Mouse (Mus musculus) CH12.LX (cell line): Measurements from ENCODE around the gene Col4a2. TPM values are rescaled to one million over a fixed set of nuclear protein-coding genes. Genes with fewer than 3 reads are reported as not detected.

Experiments
- DNase-seq: peaks from one replicate; pipeline ENCODE4 v3.0.0-alpha.2; 2013; ENCODE audit errors: extremely low read depth
- H3K27ac ChIP-seq: 2 replicates; pipeline ENCODE4 v1.5.1; 2012; ENCODE audit warnings: low read depth, mild to moderate bottlenecking, control low read depth, moderate library complexity; ENCODE audit not compliant: insufficient read depth
- H3K27me3 ChIP-seq: replicated peaks from 2 replicates; pipeline ENCODE3; 2012; ENCODE audit warnings: inconsistent platforms
- H3K36me3 ChIP-seq, 2 experiments: replicated peaks in 1 of 2; 2 replicates each; pipeline versions ENCODE3 to v1.6.1; 2012; ENCODE audit warnings: inconsistent platforms in 1 of 2, low read length in 1 of 2, mild to moderate bottlenecking in 1 of 2, mixed read lengths in 1 of 2, moderate library complexity in 1 of 2; ENCODE audit not compliant: control insufficient read depth in 1 of 2, insufficient read depth in 1 of 2
- H3K4me1 ChIP-seq, 2 experiments: 2 replicates each; pipeline ENCODE4 v1.6.1; 2012; ENCODE audit warnings: inconsistent platforms in 1 of 2, moderate library complexity in 1 of 2; ENCODE audit not compliant: insufficient read depth in 2 of 2, control insufficient read depth in 1 of 2
- H3K4me2 ChIP-seq: 2 replicates; pipeline ENCODE4 v1.6.1; 2012; ENCODE audit warnings: low read depth, mild to moderate bottlenecking, control low read depth; ENCODE audit not compliant: poor library complexity, insufficient read depth, severe bottlenecking
- H3K4me3 ChIP-seq, 3 experiments: fragments of 150-350 bp in 1 of 3; sonication (generic) in 1 of 3; replicated peaks in 1 of 3; 2 replicates each; pipeline versions ENCODE3 to v1.5.1; 2011 to 2012; ENCODE audit warnings: low read depth in 2 of 3, low read length in 2 of 3, mild to moderate bottlenecking in 2 of 3, moderate library complexity in 2 of 3, control low read depth in 1 of 3, improper control_type of control experiment in 1 of 3, inconsistent platforms in 1 of 3, mixed read lengths in 1 of 3; ENCODE audit not compliant: poor library complexity in 1 of 3
- H3K79me2 ChIP-seq: replicated peaks from 2 replicates; pipeline ENCODE4 v1.6.1; 2012; ENCODE audit warnings: mild to moderate bottlenecking, moderate library complexity; ENCODE audit not compliant: control insufficient read depth, poor library complexity, insufficient read depth, severe bottlenecking; ENCODE audit errors: extremely low read depth
- H3K9ac ChIP-seq: 2 replicates; pipeline ENCODE4 v1.6.1; 2012; ENCODE audit warnings: low read depth, mild to moderate bottlenecking, control low read depth, moderate library complexity; ENCODE audit not compliant: insufficient read depth
- H3K9me3 ChIP-seq: replicated peaks from 2 replicates; pipeline ENCODE3; 2012; ENCODE audit warnings: low read length, inconsistent platforms, mixed read lengths
- BHLHE40 ChIP-seq: IDR thresholded peaks from 2 replicates; pipeline ENCODE4 v1.6.1; 2011; ENCODE audit warnings: mild to moderate bottlenecking, low read depth, low read length, improper control_type of control experiment
- GABPA ChIP-seq: IDR thresholded peaks from 2 replicates; pipeline ENCODE4 v1.6.1; 2012; ENCODE audit warnings: low read depth, low read length, improper control_type of control experiment, inconsistent platforms; ENCODE audit not compliant: insufficient replicate concordance
- IRF4 ChIP-seq: IDR thresholded peaks from 2 replicates; pipeline ENCODE4 v1.6.1; 2014; ENCODE audit warnings: low read depth, mild to moderate bottlenecking, inconsistent platforms, low read length, improper control_type of control experiment
- JUN ChIP-seq: IDR thresholded peaks from 2 replicates; pipeline ENCODE4 v1.6.1; 2011; ENCODE audit warnings: low read depth, mild to moderate bottlenecking, low read length, improper control_type of control experiment, moderate library complexity; ENCODE audit not compliant: insufficient read depth
- JUND ChIP-seq: conservative IDR thresholded peaks from 2 replicates; pipeline ENCODE4 v1.6.1; 2011; ENCODE audit warnings: low read depth, low read length, improper control_type of control experiment
- MAFK ChIP-seq: IDR thresholded peaks from 2 replicates; pipeline ENCODE4 v1.6.1; 2011; ENCODE audit warnings: low read length, improper control_type of control experiment; ENCODE audit not compliant: insufficient replicate concordance
- MAX ChIP-seq: IDR thresholded peaks from 2 replicates; pipeline ENCODE4 v1.6.1; 2011; ENCODE audit warnings: low read length, improper control_type of control experiment
- MAZ ChIP-seq: IDR thresholded peaks from 2 replicates; pipeline ENCODE4 v1.6.1; 2012; ENCODE audit warnings: low read depth, mild to moderate bottlenecking, inconsistent platforms, low read length, improper control_type of control experiment, moderate library complexity
- NELFE ChIP-seq: IDR thresholded peaks from 2 replicates; pipeline ENCODE4 v1.6.1; 2011; ENCODE audit warnings: low read depth, low read length, improper control_type of control experiment
- PAX5 ChIP-seq: IDR thresholded peaks from 2 replicates; pipeline ENCODE4 v1.6.1; 2012; ENCODE audit warnings: low read length, inconsistent platforms, mixed read lengths
- RAD21 ChIP-seq: IDR thresholded peaks from 2 replicates; pipeline ENCODE4 v1.6.1; 2011; ENCODE audit warnings: low read depth, mild to moderate bottlenecking, low read length, improper control_type of control experiment, moderate library complexity
- SMC3 ChIP-seq: IDR thresholded peaks from 2 replicates; pipeline ENCODE4 v1.6.1; 2011; ENCODE audit warnings: low read depth, low read length, improper control_type of control experiment
- UBTF ChIP-seq: IDR thresholded peaks from 2 replicates; pipeline ENCODE4 v1.6.1; 2012; ENCODE audit warnings: low read depth, mild to moderate bottlenecking, inconsistent platforms, low read length, improper control_type of control experiment, moderate library complexity
- USF1 ChIP-seq: IDR thresholded peaks from 2 replicates; pipeline ENCODE4 v1.6.1; 2014; ENCODE audit warnings: low read depth, mild to moderate bottlenecking, inconsistent platforms, low read length, improper control_type of control experiment
- ZMIZ1 ChIP-seq: IDR thresholded peaks from 2 replicates; pipeline ENCODE4 v1.6.1; 2012; ENCODE audit warnings: low read depth, mild to moderate bottlenecking, inconsistent platforms, low read length, improper control_type of control experiment
- ZNF384 ChIP-seq: IDR thresholded peaks from 2 replicates; pipeline ENCODE4 v1.6.1; 2012; ENCODE audit warnings: low read depth, low read length, improper control_type of control experiment, inconsistent platforms
- dilution Hi-C: fragments of 300-500 bp; cut with MboI; formaldehyde crosslinking; loops from 2 replicates; pipeline ENCODE4 v1.14.3; 2020; ENCODE audit warnings: low sequenced_read_pairs; ENCODE audit not compliant: extremely low pct_unique_long_range_greater_than_20kb, extremely low pct_ligation_motif_present
- in situ Hi-C: fragments of 300-500 bp; cut with MboI; formaldehyde crosslinking; loops from 3 replicates; pipeline ENCODE4 v1.14.3; 2019; ENCODE audit warnings: low sequenced_read_pairs, low pct_ligation_motif_present, low pct_unique_long_range_greater_than_20kb, mixed read lengths
- polyA plus RNA-seq: library from polyadenylated mRNA; unstranded; fragments of >175 nt; gene quantifications from 2 replicates; pipeline ENCODE4 v1.2.1, GENCODE M21; 2012; ENCODE audit warnings: low read depth; ENCODE audit not compliant: insufficient read length
- total RNA-seq, 2 experiments: library from RNA; depleted of rRNA; stranded (reverse); fragments of 300-350 nt in 1 of 2; fragments of >200 nt in 1 of 2; gene quantifications; 2 replicates each; pipeline ENCODE4 v1.2.3; 2012 to 2014

Col4a2 gene
- total and polyA plus RNA-seq, 3 experiments: 0.04 to 0.07 TPM; not detected in 1

DNA sequence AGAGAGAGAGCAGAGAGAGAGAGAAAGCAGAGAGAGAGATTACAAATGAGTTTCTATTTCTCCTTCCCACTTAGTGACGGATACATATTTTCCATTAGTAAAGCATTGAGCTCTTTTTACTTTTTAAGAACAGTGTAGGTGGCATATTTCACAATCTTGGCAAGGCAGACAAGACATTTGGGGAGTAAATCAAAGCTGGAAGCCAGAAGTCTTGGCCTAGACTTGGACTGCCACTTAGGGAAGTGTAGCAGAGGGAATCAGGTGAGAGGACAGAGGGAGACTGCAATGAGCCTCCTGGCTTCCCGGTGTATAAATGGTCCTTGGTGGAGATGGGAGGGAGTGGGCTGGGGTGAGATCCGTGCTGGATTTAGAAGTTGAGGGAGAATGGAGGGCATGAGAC, 70.3 kb downstream of the Col4a2 start:
- no peak for DNase-seq
- TF ChIP-seq BHLHE40 (no peak), ZNF384 (no peak), MAX (no peak), JUND (no peak), RAD21 (no peak), NELFE (no peak), GABPA (no peak), MAZ (no peak)
- Histone ChIP-seq H3K9me3 (no peaks in the 10 kb centered on the region), H3K27ac (no peak overlapping the region), H3K36me3 (no peaks in the 10 kb centered on the region), H3K4me1 (no peaks in the 10 kb centered on the region), H3K79me2 (no peaks in the 10 kb centered on the region), H3K4me3 (no peak overlapping the region), H3K27me3 (peaks cover 59% of the 10 kb centered on the region), H3K4me2 (no peak overlapping the region), H3K9ac (no peak overlapping the region)
- in situ Hi-C loops: no loop called here
- dilution Hi-C loops: no loop called here

DNA sequence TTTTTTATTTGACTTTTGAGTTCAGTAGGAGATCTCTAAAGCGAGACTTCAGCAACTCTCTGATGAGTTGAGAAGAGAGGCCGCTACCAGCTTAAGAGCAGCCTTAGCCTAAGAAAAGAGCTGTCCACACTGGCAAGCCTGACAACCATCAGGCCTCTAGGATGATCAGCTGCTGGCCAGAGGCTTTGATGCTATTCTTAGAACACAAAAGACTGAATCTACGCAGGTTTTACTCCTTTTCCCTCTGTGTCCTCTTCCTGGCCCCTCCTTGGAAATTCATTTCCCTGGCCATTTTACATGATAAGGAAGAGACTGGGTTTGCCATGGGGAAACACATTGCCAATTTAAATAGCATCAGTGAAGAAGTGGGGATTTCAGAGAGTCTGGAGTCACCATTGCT, 70.8 kb downstream of the Col4a2 start:
- H3K4me3 ChIP-seq: no peak overlapping the region
- H3K4me1 ChIP-seq: peaks cover under 1 to 1% of the 10 kb centered on the region in 2 experiments; a peak in 1 of 4 replicates
- H3K4me2 ChIP-seq: no peak overlapping the region
- no peak for DNase-seq
- H3K36me3 ChIP-seq: no peaks in the 10 kb centered on the region
- no peak overlapping the region for H3K9ac ChIP-seq
- H3K27ac ChIP-seq: no peak overlapping the region
- no peaks in the 10 kb centered on the region for H3K9me3 ChIP-seq
- TF ChIP-seq ZMIZ1: no peak
- TF ChIP-seq UBTF: no peak
- TF ChIP-seq BHLHE40: no peak
- TF ChIP-seq NELFE: no peak
- no peak for TF ChIP-seq IRF4
- TF ChIP-seq JUN: no peak
- no peak for TF ChIP-seq PAX5
- no peak for TF ChIP-seq USF1
- no peak for TF ChIP-seq MAFK
- TF ChIP-seq SMC3: no peak
- dilution Hi-C loops: no loop called here
- in situ Hi-C loops: no loop called here
- H3K79me2 ChIP-seq: no peaks in the 10 kb centered on the region
- H3K27me3 ChIP-seq: peaks cover 58% of the 10 kb centered on the region
